Mouse (Mus musculus) erythroid progenitor cell, adult 5-6 weeks (primary cell): ENCODE measurements around the gene Csrnp1. TPM values are rescaled to one million over a fixed set of nuclear protein-coding genes. Genes with fewer than 3 reads are reported as not detected.

Experiments used
- ATAC-seq: replicated peaks from 2 replicates; pipeline ENCODE4 v1.8.0; 2016; ENCODE audit warnings: moderate number of reproducible peaks, mild to moderate bottlenecking, moderate TSS enrichment, inconsistent platforms; ENCODE audit not compliant: poor library complexity, low FRiP score, severe bottlenecking
- total RNA-seq, 2 experiments: library from RNA; stranded (forward) in 1 of 2; stranded (reverse) in 1 of 2; fragments of 150-400 nt in 1 of 2; fragments of 186-747, 209-891 nt in 1 of 2; gene quantifications; 2 replicates each; pipeline versions ENCODE4 v1.2.3 to v1.2.4; 2015 to 2017; ENCODE audit warnings: low replicate concordance in 2 of 2

Gene Csrnp1
- total RNA-seq, 2 experiments from 2014 or later, result 1.4 to 2.1 TPM

DNA sequence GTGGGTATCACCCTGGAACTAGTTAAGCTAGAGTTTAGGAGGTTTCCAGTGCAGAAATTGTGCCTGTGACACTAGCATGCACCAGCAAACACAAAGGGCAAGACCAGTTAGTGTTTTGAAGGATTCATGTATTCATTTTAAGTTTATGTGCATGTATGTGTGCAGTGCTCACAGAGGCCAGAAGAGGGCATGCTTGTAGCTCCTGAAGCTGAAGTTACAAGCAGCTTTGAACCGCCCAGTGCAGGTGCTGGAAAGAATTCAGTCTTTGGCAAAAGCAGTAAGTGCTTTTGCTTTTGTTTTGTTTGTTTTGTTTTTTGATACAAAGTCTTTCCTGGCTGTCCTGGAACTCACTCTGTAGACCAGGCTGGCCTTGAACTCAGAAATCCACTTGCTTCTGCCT lies 23.4 kb upstream of the Csrnp1 start:
- ATAC-seq, result no peak

DNA sequence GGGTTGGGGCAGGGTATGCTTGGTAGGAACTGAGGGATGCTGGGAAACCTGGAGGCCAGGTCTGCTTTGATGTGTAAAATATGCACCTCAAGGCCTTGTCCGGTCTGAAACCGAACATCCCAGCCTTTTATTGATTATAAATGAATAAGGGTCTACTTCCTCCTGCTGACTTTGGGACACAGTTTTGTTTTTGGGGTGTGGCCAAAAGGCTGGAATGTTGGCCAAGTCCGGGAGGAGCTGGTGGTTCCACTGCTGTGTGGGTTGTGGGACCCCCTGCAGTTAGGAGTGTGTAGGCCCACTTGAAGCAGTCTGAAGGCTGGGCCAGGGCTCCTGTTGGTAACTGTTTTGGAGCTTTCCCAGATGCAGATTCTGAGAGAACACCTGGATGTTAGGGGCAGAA lies 21.5 kb upstream of the Csrnp1 start:
- ATAC-seq, result no peak

DNA sequence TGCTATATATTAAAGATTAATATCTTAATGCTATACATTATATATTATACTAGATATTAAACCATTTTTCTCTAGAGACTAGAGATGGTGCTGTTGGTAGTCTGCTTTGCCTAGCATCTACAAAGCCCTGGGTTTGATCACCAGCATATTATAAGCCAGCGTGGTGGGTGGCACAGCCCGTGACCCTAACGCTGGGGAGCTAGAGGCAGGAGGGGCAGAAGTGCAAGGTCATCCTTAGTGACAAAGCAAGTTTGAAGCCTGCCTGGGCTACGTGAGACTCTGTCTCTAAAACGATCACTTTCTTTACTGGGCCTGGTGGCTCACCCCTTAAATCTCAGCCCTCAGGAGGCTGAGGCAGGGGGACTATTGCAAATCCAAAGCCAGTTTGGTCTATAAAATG lies 18.4 kb upstream of the Csrnp1 start:
- no peak for ATAC-seq

DNA sequence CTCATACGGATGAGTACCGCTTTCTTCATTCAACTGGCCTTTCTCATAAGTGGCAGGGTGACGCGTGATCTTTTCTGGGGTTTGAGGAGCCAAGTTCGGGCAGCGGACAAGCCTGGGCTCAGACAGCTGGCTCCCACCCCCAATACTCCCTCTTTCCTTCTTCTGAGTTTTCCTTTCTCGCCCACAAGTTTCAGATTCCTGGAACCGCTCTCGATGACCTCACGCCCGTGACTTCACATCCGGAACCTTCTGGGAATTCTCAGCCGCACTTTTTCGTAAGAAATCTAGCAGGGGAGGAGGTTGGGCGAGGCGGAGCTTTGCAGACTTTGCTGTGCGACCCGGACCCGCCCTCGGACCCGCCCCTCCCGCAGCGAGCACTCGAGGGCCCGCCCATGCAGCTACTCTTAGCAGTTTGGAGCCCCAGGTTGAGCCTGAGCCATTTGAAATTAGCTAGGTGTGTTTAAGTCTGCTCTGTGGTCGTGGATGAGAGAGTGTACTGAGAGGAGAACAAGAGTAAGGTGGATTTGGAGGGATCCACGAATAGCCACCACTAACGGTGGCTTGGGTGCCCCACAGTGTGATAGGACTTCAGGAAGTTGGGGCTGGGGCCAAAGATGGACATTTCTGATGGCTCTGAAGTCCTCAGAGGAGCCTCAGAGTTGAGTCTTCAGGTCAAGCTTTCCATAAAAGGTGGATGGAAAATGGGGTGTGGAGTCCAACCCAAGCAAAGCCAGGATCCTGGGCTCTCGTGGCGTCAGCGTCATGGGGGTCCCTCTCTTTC lies 17.7 kb upstream of the Csrnp1 start:
- ATAC-seq, result peak; percentile 63

DNA sequence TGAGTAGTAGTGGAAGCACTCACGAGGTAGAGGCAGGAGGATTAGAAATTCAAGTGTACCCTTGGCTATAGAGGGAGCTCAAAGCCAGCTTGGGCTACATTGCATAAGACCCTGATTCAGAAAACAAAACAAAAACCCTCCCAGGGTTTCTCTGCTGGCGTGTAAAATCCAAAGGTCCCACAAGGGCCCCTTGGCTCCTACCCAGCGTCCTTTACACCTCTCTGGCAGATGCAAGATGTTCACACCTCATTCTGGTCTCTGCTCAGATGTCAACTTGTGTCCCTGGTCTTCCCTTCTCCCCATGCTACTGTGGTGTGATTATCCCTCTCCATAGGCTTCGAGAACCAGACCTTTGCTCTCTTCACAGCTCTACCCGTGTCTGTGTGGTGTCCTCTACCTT lies 16.3 kb upstream of the Csrnp1 start:
- ATAC-seq, result no peak

DNA sequence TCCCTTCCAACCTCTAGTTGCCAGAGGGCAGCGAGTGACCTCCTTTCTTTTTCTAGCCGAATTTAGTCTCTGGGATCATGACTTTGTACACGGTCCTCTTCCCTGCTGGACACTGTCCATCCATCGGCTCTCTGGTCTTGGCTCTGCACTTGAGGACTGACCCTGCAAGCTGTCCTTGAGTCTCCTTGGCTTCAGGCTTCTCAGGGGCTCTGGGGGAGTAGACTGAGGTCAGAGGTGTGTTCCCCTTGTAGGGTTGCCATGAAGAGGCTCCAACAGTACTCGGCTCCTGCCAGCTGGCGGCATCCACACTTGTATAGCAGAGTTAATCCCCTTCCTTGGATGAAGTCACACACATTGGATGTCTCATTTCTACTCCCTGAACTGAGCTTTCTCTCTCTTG lies 15.2 kb upstream of the Csrnp1 start:
- no peak for ATAC-seq

DNA sequence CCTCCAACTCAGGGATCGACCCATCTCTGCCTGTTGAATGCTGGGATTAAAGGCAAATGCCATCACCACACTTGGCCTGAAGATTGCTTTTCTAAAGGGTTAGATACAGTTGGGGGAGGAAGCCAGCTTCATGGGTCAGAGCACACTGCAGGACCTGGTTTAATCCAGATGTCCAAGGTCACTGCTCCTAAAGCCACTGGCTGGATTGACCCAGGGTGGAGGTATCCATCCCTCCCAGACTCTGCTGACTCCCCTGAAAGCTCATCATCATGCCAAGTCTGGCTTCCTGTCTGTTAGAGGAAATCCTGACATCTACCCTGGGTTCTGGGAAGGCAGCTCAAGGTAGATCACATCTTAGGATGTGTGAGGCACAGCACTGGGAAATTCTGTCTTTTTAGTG lies 14.3 kb upstream of the Csrnp1 start:
- ATAC-seq, result no peak

DNA sequence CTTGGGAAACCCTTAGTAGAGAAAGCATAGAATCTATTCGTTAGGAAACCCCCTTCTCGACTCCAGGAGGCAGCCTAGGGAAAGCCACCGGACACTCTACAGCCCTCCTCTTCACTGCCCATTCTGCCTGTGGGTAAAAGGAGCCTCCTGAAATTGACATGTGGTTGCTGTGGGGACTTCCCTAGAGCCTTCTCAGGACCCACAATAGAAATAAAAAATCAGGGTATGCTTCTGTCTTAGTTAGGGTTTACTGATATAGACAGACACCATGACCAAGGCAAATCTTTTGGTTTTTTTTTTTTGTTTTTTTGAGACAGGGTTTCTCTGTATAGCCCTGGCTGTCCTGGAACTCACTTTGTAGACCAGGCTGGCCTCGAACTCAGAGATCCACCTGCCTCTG lies 11.6 kb upstream of the Csrnp1 start:
- ATAC-seq, result no peak

DNA sequence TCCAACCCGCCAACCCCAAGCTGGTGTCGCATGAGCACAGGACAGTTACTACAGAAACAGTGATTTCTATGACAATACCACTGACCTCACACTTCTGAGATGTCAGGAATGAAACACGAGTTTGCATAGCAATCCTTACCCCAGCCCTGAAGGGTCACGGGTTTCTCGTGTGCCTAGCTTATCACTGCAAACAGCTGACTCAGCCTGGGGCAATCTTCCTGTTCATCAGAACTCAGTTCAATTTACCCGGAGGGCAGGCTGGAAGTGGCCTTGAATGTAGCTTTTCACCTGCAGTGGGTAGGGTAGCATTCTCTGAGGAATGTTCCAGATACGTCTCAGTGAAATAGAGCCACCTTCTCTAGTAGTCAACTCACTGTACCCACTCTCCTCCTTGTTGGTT lies 9.7 kb upstream of the Csrnp1 start:
- ATAC-seq, result no peak

DNA sequence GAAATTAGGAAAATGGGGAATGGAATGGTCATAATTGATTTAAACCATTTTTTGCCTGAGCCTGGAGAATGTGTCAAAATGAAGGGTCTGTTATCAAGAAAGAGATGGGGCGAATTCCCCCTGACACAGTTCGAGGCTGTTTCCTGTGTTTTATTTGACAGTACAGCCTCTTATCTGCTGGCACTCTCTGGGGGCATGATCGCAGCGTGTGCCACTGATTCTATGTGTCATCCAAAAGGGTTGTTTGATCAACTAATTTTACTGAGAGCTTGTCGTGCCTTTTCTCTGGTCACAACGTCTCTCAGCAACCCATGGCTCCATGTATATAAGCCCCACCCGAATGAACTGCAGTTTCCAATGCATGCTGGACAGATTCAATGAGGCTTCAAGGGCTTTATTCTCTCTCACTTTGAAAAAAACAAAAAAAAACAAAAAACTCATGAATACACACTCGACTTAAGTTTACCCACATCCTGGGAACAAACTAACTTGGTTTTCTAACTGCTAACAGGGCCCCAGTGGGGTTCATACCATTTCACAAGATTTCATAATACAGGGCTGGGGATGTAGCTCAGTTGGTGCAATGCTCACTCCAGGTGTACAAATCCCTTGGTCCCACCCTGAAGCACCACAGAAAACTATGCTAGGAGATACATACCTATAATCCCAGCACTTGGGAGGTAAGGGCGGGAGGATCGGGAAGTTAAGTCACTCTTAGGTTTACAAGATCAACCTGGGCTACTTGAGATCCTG lies 8.8 kb upstream of the Csrnp1 start:
- no peak for ATAC-seq

DNA sequence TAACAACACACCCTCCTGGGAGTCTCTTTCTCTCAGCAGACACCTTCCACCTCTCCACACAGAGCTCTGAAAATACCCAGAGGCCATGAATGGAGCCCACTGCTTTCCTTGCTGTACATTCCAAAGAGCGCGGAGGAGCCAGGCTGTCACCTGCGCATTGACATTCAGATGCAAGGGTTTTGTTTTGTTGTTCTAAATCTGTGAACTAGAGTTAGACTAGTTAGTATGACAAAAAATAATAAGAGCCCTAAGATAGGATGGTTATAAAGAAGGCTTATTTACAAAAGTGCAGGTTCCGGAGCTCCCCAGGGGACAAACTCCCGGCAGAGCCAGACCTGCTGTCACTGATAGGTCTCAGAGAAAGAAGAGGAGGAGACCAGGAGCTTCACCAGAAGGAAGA lies 6.9 kb upstream of the Csrnp1 start:
- no peak for ATAC-seq

DNA sequence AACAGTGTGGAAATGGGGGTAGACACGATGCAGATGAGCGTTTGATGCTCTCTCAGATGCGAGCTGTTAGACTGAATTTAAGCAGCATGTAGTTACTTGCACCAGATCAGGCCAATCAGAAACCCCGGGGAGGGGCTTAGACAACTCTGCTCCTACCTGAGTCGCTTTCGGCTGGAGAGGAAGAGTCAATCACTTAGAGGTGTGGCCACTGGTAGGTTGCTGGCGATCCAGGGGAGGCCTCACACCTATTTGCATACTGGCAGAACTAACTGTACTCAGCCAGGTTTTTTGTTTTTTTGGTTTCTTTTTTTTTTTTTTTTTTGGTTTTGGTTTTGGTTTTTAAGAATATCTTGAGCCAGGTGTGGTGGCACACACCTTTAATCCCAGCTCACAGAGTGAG lies 3.8 kb upstream of the Csrnp1 start:
- no peak for ATAC-seq

DNA sequence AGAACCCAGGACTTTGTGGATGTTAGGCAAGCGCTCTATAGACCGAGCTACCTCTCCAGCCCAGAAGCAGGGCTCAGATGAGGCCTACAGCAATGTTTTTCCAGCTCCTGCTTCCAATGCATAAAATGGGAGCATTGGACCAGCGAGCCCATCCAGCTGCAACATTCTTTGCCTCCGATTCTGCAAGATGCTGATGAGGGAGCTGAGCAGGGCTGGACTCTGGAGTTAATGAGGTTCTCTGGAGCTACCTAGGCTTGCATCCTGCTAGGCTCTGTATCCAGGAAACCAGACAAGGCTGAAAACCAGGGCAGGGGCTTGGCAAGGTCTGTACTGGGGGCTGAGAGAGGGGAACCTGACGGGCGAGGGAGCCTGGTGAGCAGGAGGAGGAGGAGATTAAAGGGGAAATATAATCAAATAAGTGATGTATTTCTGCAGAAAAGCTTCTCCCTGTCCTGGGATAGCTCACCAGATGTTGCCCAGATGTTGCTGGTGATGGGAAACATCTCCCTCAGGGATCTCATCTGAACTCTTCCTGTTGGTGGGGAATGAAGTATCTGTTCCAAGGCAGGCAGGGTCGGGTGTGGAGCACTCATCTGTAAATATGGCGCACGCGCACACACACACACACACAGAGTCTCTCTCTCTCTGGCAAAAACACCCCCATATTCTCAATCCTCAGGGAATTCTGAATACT lies 1.6 kb upstream of the Csrnp1 start:
- ATAC-seq, result no peak

DNA sequence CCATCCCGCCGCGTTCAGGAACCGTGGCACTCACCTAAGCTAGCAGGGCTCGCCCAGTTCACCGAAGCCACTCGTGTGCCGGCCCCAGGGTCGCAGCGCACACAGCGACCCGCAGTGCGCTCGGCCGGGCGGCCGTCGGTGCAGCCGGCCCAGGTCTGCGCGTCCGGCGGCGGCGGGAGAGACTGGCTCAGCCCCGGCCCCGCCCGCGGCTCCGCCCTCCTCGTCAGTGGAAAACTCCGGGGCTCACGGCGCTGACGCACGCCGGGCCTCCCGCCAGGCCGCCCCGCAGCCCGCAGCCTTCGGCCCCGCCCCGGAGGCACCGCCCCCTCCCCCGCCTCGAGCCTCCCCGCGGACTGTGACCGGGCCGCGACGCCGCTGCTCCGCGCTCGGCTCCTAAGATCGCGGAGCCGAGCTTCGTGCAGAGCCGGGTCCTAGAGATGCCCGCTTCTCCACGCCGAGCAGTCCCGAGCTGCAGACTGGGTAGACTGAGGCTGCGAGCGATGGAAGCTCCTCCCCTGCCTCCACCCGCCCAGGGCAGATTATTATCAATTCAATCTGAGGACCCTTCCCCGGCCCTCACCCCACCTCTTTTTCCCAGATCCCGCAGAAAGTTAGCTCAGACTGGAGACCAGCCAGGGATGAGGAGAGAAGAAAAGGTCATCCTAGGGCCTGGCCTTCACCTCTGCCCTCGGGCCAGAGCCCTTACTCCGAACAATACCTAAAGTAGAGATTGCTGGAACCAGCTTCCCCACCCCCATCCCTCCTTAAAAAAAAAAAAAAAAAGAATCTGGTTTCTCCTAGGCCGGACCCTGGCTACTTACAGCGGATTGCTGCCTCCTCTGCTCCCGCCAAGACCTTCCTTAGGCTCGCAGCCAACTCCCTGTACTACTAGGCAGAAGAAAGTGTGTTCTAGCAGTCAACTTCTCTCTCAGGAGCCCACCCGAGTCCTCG lies 598 bp downstream of the Csrnp1 start:
- peak; percentile 61 for ATAC-seq

DNA sequence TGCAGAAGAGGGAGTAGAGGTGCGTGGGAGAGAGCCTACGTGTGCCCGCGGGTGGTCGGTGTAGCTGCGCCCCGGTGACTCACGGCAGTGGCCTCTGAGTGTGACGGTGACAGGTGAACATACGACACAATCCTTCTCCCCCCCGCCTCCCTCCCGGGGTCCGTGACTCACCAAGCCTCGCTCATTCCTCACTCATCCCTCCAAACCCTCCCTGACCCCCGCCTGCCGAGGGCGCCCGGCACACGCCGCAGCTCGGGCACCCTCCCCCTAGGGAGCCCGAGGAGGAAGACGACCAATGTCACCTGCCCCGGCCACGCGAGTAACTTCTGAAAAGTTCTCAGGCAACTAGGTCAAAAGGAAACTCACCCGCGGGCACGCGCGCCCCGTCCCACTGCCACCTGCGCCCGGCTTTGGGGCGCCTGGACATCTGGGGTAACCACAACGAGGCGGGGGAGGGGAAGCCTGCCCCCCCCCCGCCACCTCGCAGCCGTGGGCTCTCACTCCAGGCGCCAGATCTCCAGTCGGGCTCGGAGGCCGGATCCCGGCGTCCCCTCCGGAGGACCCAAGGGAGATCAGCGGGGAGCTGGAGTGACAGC lies 1.4 kb downstream of the Csrnp1 start:
- no peak for ATAC-seq

DNA sequence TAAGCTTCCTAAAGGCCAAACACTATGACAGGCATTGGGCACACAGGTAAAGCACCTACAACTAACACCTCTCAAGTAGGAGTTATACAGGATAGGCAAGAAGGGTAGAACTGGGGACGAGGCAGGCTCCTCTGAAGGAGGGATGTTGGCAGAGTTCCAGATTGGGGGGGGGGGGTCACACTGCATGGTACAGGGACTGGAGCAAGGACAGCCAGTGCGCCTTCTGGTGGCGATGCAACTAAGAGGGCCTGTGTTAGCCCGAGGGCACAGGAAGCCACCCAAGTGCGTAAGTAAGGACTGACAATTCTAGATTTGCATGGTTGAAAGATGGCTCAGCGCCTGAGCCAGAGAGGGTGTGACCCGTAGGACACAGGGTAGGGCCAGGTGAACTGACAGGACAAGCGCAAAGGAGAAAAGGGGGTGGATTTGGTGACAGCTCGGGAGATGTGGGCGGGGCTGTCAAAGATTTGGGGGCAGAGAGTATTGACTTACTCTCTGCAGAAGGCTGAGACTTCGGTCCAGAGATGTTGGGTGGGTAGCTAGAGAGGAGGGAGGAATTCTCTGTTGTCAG lies 2.1 kb downstream of the Csrnp1 start:
- no peak for ATAC-seq

DNA sequence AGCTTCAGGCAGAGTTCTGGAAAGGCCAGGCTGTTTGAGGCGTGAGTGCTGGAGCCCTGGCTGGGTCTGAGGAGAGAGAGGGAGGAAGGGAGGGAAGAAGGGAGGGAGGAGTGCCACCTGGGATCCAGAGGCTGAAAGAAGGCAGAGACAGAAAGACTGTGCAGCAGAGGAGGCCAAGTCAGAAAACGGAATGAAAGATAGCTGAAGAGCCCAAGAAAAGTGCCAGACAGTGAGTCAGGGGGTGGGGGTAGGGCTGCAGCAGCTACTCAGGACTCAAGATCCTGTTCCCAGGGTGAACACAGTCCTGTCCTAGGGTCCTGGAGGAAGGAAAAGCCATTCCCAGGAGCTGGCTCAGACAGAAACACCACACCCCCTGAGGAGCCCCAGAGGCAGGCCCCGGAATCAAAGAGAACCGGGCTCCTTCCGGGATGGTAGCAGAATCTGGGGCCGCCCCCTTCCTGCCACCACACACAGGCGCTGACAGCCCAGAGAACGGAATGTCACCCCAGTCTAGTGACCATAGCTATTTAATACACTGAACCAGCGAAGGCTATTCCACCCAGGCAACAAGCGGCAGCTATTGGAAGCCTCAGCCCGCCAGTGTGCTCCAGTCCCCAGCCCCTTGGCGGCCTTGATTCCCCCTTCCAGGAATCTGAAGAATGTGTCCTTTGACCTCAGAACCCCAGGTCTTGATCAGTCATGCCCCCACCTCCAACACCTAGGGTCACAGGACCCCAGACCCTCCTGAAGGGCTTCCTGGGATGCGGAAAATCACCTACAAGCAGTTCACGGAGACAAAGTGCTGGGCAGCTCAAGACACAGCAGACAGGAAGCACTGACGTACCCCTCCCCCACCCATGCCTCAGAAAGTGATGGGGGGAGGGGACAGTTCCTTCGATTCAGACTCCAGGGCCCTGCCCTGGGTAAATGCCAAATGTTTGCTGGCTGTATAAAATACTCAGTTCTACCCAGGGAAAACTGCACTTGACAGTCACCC lies 3.0 kb downstream of the Csrnp1 start:
- no peak for ATAC-seq

DNA sequence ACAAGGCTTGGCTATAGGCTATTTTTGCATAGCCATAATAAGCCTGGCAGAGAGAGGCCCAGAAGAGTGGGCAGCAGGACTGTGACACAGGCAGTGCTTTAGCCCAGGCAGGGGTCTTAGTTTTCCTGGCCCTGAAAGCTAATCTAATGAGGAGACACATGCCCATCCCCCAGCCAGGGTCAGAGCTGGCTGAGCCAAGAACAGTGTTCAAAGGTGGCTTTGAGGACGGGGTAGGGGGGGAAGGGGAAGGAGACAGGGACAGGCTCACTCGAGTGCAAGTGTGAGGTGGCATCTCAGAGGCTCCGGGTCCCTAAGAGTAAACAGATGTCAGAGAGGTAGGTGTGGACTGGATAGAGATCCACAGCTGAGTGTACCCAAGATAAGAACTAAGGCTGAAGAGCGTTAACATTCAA lies 3.7 kb downstream of the Csrnp1 start:
- ATAC-seq, result no peak
